Mouse (Mus musculus): ENCODE data around the gene Dtl.
"Not testable (repeated sequence)": the region's sequence is repeated elsewhere in the genome, so short reads cannot be mapped to it uniquely, and the experiment has no call there.

Gene Dtl

GRCm38 (mm10) chr1:191517056-191517455, 58.3 kb downstream of the Dtl start:
- no peak for DNase-seq

DNA sequence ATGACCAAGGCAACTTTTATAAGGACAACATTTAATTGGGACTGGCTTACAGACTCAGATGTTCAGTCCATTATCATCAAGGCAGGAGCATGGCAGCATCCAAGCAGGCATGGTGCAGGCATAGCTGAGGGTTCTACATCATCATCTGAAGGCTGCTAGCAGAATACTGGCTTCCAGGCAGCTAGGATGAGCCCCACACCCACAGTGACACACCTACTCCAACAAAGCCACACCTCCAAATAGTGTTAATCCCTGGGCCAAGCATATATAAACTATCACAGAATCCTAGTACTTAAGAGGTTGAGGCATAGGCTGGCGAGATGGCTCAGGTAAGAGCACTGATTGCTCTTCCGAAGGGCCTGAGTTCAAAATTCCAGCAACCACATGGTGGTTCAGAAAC, 59.0 kb downstream of the Dtl start:
- not testable (repeated sequence) for DNase-seq

- no peak for DNase-seq
Measured at GRCm38 (mm10) chr1:191513195-191513594, 62.1 kb downstream of the Dtl start.

- DNase-seq = no peak
Measured at GRCm38 (mm10) chr1:191512383-191512782, 63.0 kb downstream of the Dtl start.

GRCm38 (mm10) chr1:191511503-191511902, 63.8 kb downstream of the Dtl start:
- DNase-seq = no peak

DNA sequence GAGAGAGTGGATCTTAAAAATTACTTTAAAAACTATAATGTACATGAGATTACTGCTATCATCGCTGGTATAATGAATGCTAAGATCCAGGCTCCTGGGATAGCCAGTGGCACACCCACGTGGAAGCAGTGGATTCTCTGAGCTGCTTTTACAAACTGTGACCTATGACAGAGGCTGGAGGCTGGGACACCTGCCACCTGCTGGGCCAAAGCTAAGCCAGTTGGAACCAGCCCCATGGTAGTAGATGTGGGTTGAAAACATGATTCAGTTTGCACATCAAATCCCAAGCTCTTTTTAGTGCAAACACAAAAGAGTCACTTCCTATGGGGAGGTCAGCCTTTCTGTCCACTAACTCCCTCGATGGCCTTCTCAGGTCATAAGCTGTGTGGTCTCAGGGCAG, 65.5 kb downstream of the Dtl start:
- DNase-seq = no peak

DNA sequence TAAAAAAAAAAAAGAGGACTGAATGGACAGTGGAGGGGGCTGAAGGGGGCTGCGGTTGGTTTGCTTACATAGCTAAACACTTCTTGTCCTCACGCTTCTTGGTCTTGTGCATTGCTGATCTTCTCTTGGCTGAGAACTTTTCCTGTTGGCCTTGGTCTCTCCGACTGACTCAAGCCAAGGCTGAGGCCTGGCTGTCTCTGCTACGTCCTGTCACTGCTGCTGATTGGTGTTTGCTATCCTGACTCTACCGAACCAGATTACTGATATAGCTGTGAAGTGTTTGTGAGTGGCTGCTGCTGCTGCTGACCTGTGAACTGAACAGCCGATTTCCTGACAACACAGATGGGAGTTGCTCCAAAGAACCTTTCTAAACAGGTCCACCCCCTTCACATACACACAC, 66.2 kb downstream of the Dtl start:
- no peak for DNase-seq

GRCm38 (mm10) chr1:191506791-191507190, 68.6 kb downstream of the Dtl start:
- no peak for DNase-seq

GRCm38 (mm10) chr1:191499666-191500065, 75.7 kb downstream of the Dtl start:
- no peak for DNase-seq

- DNase-seq = no peak
Measured at GRCm38 (mm10) chr1:191498271-191498955, 76.9 kb downstream of the Dtl start.

- no peak for DNase-seq
Measured at GRCm38 (mm10) chr1:191496676-191497075, 78.7 kb downstream of the Dtl start.

DNA sequence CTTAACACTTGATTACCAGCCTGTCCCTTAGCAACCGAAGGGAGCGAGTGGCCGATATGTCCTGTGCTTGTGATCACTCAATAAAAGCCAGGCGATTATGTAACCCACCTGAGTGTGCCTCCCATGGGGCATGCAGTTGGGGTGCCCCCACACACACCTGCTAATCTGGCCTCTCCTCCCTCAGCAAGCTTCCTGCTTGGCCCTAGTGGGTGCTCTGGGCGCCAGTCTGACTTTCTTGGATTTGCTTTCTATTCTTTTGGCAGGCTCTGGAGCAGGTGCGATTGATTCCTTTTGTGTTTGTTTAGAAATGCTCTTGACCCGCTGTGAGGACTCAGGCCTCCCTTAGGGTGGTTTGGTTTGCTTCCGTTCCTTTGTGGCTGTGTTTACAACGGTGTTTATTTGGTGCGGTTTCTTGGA, 80.3 kb downstream of the Dtl start:
- no peak for DNase-seq

DNA sequence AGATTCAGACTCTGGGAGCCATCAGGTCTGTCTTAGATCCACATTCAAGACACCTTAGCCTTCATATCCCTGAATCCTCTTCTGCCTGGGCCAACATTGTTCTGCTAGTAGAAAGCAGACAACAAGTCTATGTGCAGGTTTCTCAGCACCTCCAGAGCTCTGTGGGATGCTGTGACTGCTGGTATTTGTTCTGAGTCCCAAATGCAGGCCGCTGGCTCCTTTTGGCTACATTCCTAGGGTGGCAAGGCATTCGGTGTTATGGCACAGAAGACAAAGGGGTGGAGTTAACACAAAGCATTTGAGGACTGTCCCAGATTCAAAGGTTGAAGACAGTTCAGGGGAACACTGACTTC, 81.1 kb downstream of the Dtl start:
- no peak for DNase-seq

DNA sequence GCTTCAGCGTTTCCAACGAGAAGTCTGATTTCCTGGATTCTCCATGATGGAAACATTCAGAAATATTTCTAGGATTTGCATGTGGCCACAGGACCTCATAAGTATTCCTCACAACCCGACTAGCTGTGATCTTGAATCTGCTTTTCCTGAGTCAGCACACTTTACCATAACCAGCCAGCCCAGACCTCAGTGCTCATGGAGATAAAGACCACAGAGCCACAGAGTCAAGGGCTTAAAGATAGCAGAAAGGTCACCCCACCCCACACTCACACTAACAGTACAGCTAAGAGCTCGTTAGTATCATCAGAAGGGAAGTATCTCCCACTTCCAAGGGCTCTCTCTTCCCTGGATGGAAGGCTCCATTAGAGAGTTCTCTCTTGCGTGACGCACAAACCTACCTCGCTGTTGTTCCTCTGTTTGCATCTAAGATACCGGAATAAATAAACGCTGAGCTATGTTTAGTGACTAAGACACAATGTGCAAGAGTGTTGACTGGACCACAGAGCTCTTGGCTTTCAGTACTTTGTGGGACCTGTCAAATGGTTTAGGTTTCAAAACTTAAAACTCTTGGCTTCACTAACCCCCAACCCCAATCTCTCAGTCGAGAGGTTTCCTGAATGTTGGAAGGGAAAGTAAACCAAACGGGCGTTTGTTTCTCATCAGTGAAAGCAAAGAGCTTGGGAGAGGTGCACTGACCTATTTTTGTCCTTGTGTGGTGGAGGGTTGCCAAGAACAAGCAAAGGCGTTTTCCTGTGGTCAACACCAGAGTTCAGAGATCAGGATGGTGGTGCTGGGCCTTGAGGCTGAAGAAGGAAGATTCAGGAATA, 81.7 kb downstream of the Dtl start:
- DNase-seq = no peak

DNA sequence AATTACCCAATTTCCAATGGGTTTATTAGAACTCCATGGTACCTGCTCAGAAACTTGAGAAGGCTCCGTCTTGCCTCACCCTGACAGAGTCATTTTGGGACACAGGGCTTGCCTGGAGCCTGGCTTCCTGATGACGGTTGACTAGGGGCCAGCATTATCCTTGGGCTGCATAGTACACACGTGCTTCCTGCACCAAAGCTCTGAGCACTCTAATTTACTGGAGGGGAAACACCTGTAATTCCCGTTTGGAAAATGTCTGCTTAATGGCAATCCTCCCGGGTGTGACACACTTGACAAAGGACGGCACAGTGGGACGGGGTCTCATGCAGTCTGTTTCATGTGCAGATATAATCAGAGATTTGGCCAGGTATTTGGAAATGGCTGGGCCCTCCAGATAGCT, 84.9 kb downstream of the Dtl start:
- DNase-seq = no peak

Data from right cerebral cortex, postnatal 25 days (tissue).